Mouse (Mus musculus) embryo, embryonic 9.5 days (tissue): ENCODE results near the gene Thap8.
A peak's percentile ranks its signal among the peaks of the same experiment; 100 is the strongest.

Experiments
- DNase-seq: peaks from one replicate; pipeline ENCODE4 v3.0.0-alpha.2; 2017; ENCODE audit errors: extremely low spot score

Gene Thap8

GRCm38 (mm10) chr7:30315559-30316529 lies 36.0 kb downstream of the Thap8 start:
- no peak for DNase-seq

GRCm38 (mm10) chr7:30318142-30318541 lies 38.2 kb downstream of the Thap8 start:
- DNase-seq: no peak

- no peak for DNase-seq
Observed at GRCm38 (mm10) chr7:30320946-30321345, 41.1 kb downstream of the Thap8 start.

GRCm38 (mm10) chr7:30321539-30322284 lies 41.8 kb downstream of the Thap8 start, which contains the start of gene E130208F15Rik:
TSS of gene E130208F15Rik (plus strand) at chr7:30321740.
- DNase-seq: peak; percentile 62

GRCm38 (mm10) chr7:30322285-30322667 lies 42.4 kb downstream of the Thap8 start:
- DNase-seq: peak; percentile 94

- DNase-seq: no peak
Observed at GRCm38 (mm10) chr7:30322865-30323264, 43.0 kb downstream of the Thap8 start.

- DNase-seq: no peak
Observed at GRCm38 (mm10) chr7:30323795-30324194, 43.9 kb downstream of the Thap8 start, which contains the start of gene Sdhaf1. TSS of gene Sdhaf1 (minus strand) at chr7:30323895.

GRCm38 (mm10) chr7:30324300-30324944 lies 44.5 kb downstream of the Thap8 start:
- no peak for DNase-seq

- peak; percentile 62 for DNase-seq
Observed at GRCm38 (mm10) chr7:30325364-30325763, 45.5 kb downstream of the Thap8 start.

- DNase-seq: no peak
Observed at GRCm38 (mm10) chr7:30326427-30326826, 46.5 kb downstream of the Thap8 start.

- no peak for DNase-seq
Observed at GRCm38 (mm10) chr7:30327140-30327539, 47.2 kb downstream of the Thap8 start.

- no peak for DNase-seq
Observed at GRCm38 (mm10) chr7:30328379-30328778, 48.5 kb downstream of the Thap8 start.

GRCm38 (mm10) chr7:30331887-30332286 lies 52.0 kb downstream of the Thap8 start:
- peak; percentile 82 for DNase-seq

GRCm38 (mm10) chr7:30332622-30333259 lies 52.8 kb downstream of the Thap8 start:
- DNase-seq: no peak

GRCm38 (mm10) chr7:30333436-30333835 lies 53.5 kb downstream of the Thap8 start:
- no peak for DNase-seq

- no peak for DNase-seq
Observed at GRCm38 (mm10) chr7:30334563-30334962, 54.7 kb downstream of the Thap8 start.

GRCm38 (mm10) chr7:30335688-30336087 lies 55.8 kb downstream of the Thap8 start:
- DNase-seq: no peak

- DNase-seq: peak; percentile 81
Observed at GRCm38 (mm10) chr7:30336384-30336783, 56.5 kb downstream of the Thap8 start.

- no peak for DNase-seq
Observed at GRCm38 (mm10) chr7:30339432-30340109, 59.7 kb downstream of the Thap8 start.
